Mouse (Mus musculus): ENCODE measurements around the gene Smim23.
A peak's percentile ranks its signal among the peaks of the same experiment; 100 is the strongest.

Gene Smim23

GRCm38 (mm10) chr11:32824505-32824904, at the start of gene Smim23:
Gene Smim23 (minus strand): TSS chr11:32824605.
- DNase-seq (ENCODE audit: low spot score in 2 of 2) = no peak

- no peak for DNase-seq (ENCODE audit: low spot score in 2 of 2)
Observed at GRCm38 (mm10) chr11:32868619-32869383, 44.4 kb upstream of the Smim23 start.

- DNase-seq (ENCODE audit: low spot score in 2 of 2) = no peak
Observed at GRCm38 (mm10) chr11:32864615-32865014, 40.2 kb upstream of the Smim23 start.

- DNase-seq (ENCODE audit: low spot score in 2 of 2) = no peak
Observed at GRCm38 (mm10) chr11:32857418-32857879, 33.0 kb upstream of the Smim23 start.

GRCm38 (mm10) chr11:32846682-32847222, 22.3 kb upstream of the Smim23 start:
- DNase-seq (ENCODE audit: low spot score in 2 of 2) = no peak

- DNase-seq (ENCODE audit: low spot score in 2 of 2) = no peak
Observed at GRCm38 (mm10) chr11:32841169-32841568, 16.8 kb upstream of the Smim23 start.

GRCm38 (mm10) chr11:32840256-32840655, 15.9 kb upstream of the Smim23 start:
- no peak for DNase-seq (ENCODE audit: low spot score in 2 of 2)

GRCm38 (mm10) chr11:32835022-32835421, 10.6 kb upstream of the Smim23 start:
- no peak for DNase-seq (ENCODE audit: low spot score in 2 of 2)

- no peak for DNase-seq (ENCODE audit: low spot score in 2 of 2)
Observed at GRCm38 (mm10) chr11:32834367-32834918, 10.0 kb upstream of the Smim23 start.

GRCm38 (mm10) chr11:32817566-32817965, 6.8 kb downstream of the Smim23 start:
- DNase-seq (ENCODE audit: low spot score in 2 of 2) = no peak

- DNase-seq (ENCODE audit: low spot score in 2 of 2) = peak; percentile 13 to 19
Observed at GRCm38 (mm10) chr11:32814286-32814685, 10.1 kb downstream of the Smim23 start.

GRCm38 (mm10) chr11:32809091-32809490, 15.3 kb downstream of the Smim23 start:
- no peak for DNase-seq (ENCODE audit: low spot score in 2 of 2)

GRCm38 (mm10) chr11:32805958-32806357, 18.4 kb downstream of the Smim23 start:
- DNase-seq (ENCODE audit: low spot score in 2 of 2) = peak in 1 of 2 experiments; percentile 33

GRCm38 (mm10) chr11:32803658-32804057, 20.7 kb downstream of the Smim23 start:
- no peak for DNase-seq (ENCODE audit: low spot score in 2 of 2)

GRCm38 (mm10) chr11:32801715-32802114, 22.7 kb downstream of the Smim23 start:
- no peak for DNase-seq (ENCODE audit: low spot score in 2 of 2)

GRCm38 (mm10) chr11:32800929-32801375, 23.5 kb downstream of the Smim23 start:
- DNase-seq (ENCODE audit: low spot score in 2 of 2) = no peak

- DNase-seq (ENCODE audit: low spot score in 2 of 2) = no peak
Observed at GRCm38 (mm10) chr11:32798445-32798844, 26.0 kb downstream of the Smim23 start.

GRCm38 (mm10) chr11:32794759-32795445, 29.5 kb downstream of the Smim23 start:
- DNase-seq (ENCODE audit: low spot score in 2 of 2) = no peak

- DNase-seq (ENCODE audit: low spot score in 2 of 2) = no peak
Observed at GRCm38 (mm10) chr11:32786201-32786600, 38.2 kb downstream of the Smim23 start.

- no peak for DNase-seq (ENCODE audit: low spot score in 2 of 2)
Observed at GRCm38 (mm10) chr11:32785591-32786147, 38.7 kb downstream of the Smim23 start.

- DNase-seq (ENCODE audit: low spot score in 2 of 2) = no peak
Observed at GRCm38 (mm10) chr11:32782724-32783123, 41.7 kb downstream of the Smim23 start.

All from frontal cortex, postnatal 36 days (tissue).